Mouse (Mus musculus): ENCODE measurements around the gene Lhfpl3. TPM values are rescaled to one million over a fixed set of nuclear protein-coding genes. Genes with fewer than 3 reads are reported as not detected.
A peak's percentile ranks its signal among the peaks of the same experiment; 100 is the strongest.

Gene Lhfpl3
- total and polyA plus RNA-seq, 3 experiments = 0.04 TPM; not detected in 2

DNA sequence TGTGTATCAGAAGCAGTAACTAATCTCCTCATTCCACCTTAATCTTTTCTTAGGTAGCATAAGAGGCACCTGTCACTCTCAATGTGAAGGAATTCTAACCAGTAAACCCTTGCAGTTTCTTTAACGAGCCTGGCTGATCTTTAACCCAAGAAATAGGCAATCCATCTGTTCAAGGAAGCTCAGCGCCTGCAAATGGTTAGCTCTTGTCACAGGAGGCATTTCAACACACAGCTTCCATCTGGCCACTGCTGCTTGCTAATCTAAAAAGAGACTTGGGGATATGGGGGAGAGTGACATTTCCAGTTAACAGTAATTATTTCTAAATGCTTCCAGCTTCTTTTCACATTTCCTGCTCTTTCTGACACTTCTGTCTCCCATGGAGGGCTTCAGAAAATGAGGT lies 182.9 kb downstream of the Lhfpl3 start:
- DNase-seq = no peak
- H3K27me3 ChIP-seq (ENCODE audit: control insufficient read depth, insufficient read depth, low read length) = no peaks in the 10 kb centered on the region
- H3K79me2 ChIP-seq (replicated peaks; ENCODE audit: control insufficient read depth, insufficient read depth, low read length) = no peaks in the 10 kb centered on the region
- 56% methylated on average over 2 of the region's 2 CpGs for WGBS
- H3K4me3 ChIP-seq = no peak overlapping the region
- no peaks in the 10 kb centered on the region for H3K4me1 ChIP-seq (ENCODE audit: control insufficient read depth, insufficient read depth, low read length)
- H3K9ac ChIP-seq (ENCODE audit: low read depth, low read length) = no peak overlapping the region
- TF ChIP-seq POLR2A (IDR thresholded peaks at IDR 0.05; ENCODE audit: insufficient read depth, low read depth, low read length) = no peak
- no peak for TF ChIP-seq EP300 (IDR thresholded peaks at IDR 0.05; ENCODE audit: insufficient read depth, low read depth, low read length)
- no peak for TF ChIP-seq CTCF (IDR thresholded peaks at IDR 0.05)
- no peaks in the 10 kb centered on the region for H3K36me3 ChIP-seq (ENCODE audit: control insufficient read depth, insufficient read depth, low read length)
- H3K27ac ChIP-seq = no peak overlapping the region
- intact Hi-C loops (cut with DNase I) = no loop called here

DNA sequence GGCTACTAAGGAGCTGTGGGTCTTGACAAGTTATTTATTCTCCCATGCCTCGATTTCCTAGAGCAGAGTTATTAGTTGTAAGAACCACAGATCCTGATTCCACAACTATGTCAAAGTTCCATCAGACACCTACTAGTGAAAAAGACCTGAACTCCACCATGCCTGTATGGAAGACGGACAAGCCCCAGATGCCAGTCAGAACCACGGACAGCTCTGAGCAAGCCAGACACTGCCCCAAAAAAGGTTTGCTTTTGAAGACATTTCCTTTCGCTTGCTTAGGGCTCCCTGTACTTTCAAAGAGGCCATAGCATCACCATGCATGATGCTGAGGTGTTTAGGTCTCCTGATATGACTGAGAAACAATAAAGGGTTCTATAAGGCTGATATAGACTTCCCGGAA lies 197.4 kb downstream of the Lhfpl3 start:
- no peak overlapping the region for H3K9ac ChIP-seq (ENCODE audit: low read depth, low read length)
- intact Hi-C loops (cut with DNase I) = no loop called here
- no peak overlapping the region for H3K4me3 ChIP-seq
- H3K27ac ChIP-seq = no peak overlapping the region
- H3K4me1 ChIP-seq (ENCODE audit: control insufficient read depth, insufficient read depth, low read length) = no peaks in the 10 kb centered on the region
- no peaks in the 10 kb centered on the region for H3K79me2 ChIP-seq (replicated peaks; ENCODE audit: control insufficient read depth, insufficient read depth, low read length)
- DNase-seq = no peak
- TF ChIP-seq POLR2A (IDR thresholded peaks at IDR 0.05; ENCODE audit: insufficient read depth, low read depth, low read length) (no peak), EP300 (IDR thresholded peaks at IDR 0.05; ENCODE audit: insufficient read depth, low read depth, low read length) (no peak)
- 47% methylated on average over 5 of the region's 5 CpGs for WGBS
- no peaks in the 10 kb centered on the region for H3K27me3 ChIP-seq (ENCODE audit: control insufficient read depth, insufficient read depth, low read length)
- no peaks in the 10 kb centered on the region for H3K36me3 ChIP-seq (ENCODE audit: control insufficient read depth, insufficient read depth, low read length)

DNA sequence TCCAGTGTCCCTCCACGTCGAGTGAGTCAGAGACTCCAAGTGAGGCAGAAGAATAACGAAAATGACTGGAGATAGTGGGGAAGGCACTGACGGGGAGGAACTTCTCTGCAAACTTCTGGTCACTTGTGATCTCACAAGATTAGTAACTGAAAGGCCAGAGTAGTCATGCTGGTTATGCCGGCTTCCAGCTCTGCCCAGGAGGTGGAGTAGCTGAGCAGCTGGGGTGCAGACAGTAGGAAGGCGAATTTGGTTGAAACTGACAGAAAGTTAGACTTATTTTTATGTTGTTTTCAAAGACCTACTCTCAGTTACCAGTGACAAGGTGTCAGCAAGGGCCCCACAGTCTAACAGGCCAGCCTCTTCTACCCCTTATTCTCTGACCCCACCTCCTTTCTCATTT lies 217.4 kb downstream of the Lhfpl3 start:
- intact Hi-C loops (cut with DNase I) = loop anchor here (2.0 kb wide), 1 partner anchor 262 kb away; no protein-coding TSS in a partner anchor

DNA sequence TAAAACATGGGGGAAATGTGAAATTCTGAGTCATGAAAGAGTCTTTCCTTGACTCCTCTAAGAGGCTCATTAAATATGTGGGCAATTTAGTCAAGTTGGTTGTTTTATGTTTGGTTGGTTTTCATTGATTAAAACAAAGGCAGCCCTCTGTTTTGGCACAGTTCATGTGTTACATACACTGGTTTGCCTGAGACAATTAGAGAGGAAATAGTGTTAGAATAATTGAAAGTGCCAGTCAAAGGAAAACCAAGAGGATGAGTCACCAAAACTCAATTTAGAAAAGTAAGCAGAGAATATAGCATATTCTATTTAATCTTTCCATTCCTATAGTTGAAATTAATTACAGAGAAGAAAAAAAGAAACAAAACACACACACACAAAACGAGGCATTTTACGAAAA lies 240.9 kb downstream of the Lhfpl3 start:
- Histone ChIP-seq H3K9ac (ENCODE audit: low read depth, low read length) (no peak overlapping the region), H3K4me3 (no peak overlapping the region), H3K27me3 (ENCODE audit: control insufficient read depth, insufficient read depth, low read length) (no peaks in the 10 kb centered on the region), H3K79me2 (replicated peaks; ENCODE audit: control insufficient read depth, insufficient read depth, low read length) (no peaks in the 10 kb centered on the region), H3K36me3 (ENCODE audit: control insufficient read depth, insufficient read depth, low read length) (no peaks in the 10 kb centered on the region), H3K4me1 (ENCODE audit: control insufficient read depth, insufficient read depth, low read length) (no peaks in the 10 kb centered on the region), H3K27ac (no peak overlapping the region)
- TF ChIP-seq POLR2A (IDR thresholded peaks at IDR 0.05; ENCODE audit: insufficient read depth, low read depth, low read length) (no peak), EP300 (IDR thresholded peaks at IDR 0.05; ENCODE audit: insufficient read depth, low read depth, low read length) (no peak), CTCF (IDR thresholded peaks at IDR 0.05) (no peak)
- WGBS = 82% methylated on average over 2 of the region's 2 CpGs
- intact Hi-C loops (cut with DNase I) = no loop called here
- no peak for DNase-seq

More for the DNA sequence above, 217.4 kb downstream of the Lhfpl3 start:
- Histone ChIP-seq H3K27ac (no peak overlapping the region), H3K4me1 (ENCODE audit: control insufficient read depth, insufficient read depth, low read length) (no peaks in the 10 kb centered on the region), H3K27me3 (ENCODE audit: control insufficient read depth, insufficient read depth, low read length) (no peaks in the 10 kb centered on the region), H3K36me3 (ENCODE audit: control insufficient read depth, insufficient read depth, low read length) (no peaks in the 10 kb centered on the region), H3K9ac (ENCODE audit: low read depth, low read length) (no peak overlapping the region), H3K79me2 (replicated peaks; ENCODE audit: control insufficient read depth, insufficient read depth, low read length) (no peaks in the 10 kb centered on the region), H3K4me3 (no peak overlapping the region)
- DNase-seq = peak in 1 of 2 experiments; percentile 23
- TF ChIP-seq EP300 (IDR thresholded peaks at IDR 0.05; ENCODE audit: insufficient read depth, low read depth, low read length) (no peak), CTCF (IDR thresholded peaks at IDR 0.05) (peak; percentile 71), POLR2A (IDR thresholded peaks at IDR 0.05; ENCODE audit: insufficient read depth, low read depth, low read length) (no peak)
- WGBS = 46% methylated on average over 6 of the region's 6 CpGs

DNA sequence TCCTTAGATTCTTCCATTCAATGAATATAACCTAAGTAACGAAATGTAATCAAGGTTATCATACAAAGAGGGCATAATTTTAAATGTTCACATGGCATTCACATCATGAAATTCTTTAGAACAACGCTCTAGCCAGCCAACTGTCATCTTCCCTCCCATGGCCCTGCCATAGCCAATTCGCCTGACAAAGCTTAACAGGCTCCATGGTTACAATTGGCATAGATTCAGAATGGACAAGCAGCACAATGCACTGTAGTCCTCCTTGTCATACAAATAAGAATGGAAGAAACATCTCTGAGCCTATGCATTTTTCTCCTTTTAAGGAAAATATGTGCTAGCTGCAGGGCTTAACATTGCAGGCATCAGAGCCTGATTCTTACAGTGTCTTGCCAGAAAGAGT lies 254.0 kb downstream of the Lhfpl3 start:
- Histone ChIP-seq H3K79me2 (replicated peaks; ENCODE audit: control insufficient read depth, insufficient read depth, low read length) (no peaks in the 10 kb centered on the region), H3K36me3 (ENCODE audit: control insufficient read depth, insufficient read depth, low read length) (no peaks in the 10 kb centered on the region), H3K27me3 (ENCODE audit: control insufficient read depth, insufficient read depth, low read length) (no peaks in the 10 kb centered on the region), H3K4me3 (no peak overlapping the region), H3K27ac (no peak overlapping the region), H3K4me1 (ENCODE audit: control insufficient read depth, insufficient read depth, low read length) (no peaks in the 10 kb centered on the region), H3K9ac (ENCODE audit: low read depth, low read length) (no peak overlapping the region)
- TF ChIP-seq CTCF (IDR thresholded peaks at IDR 0.05) (no peak), EP300 (IDR thresholded peaks at IDR 0.05; ENCODE audit: insufficient read depth, low read depth, low read length) (no peak), POLR2A (IDR thresholded peaks at IDR 0.05; ENCODE audit: insufficient read depth, low read depth, low read length) (no peak)
- WGBS = 66% methylated on average over 3 of the region's 3 CpGs
- DNase-seq = no peak
- intact Hi-C loops (cut with DNase I) = no loop called here

DNA sequence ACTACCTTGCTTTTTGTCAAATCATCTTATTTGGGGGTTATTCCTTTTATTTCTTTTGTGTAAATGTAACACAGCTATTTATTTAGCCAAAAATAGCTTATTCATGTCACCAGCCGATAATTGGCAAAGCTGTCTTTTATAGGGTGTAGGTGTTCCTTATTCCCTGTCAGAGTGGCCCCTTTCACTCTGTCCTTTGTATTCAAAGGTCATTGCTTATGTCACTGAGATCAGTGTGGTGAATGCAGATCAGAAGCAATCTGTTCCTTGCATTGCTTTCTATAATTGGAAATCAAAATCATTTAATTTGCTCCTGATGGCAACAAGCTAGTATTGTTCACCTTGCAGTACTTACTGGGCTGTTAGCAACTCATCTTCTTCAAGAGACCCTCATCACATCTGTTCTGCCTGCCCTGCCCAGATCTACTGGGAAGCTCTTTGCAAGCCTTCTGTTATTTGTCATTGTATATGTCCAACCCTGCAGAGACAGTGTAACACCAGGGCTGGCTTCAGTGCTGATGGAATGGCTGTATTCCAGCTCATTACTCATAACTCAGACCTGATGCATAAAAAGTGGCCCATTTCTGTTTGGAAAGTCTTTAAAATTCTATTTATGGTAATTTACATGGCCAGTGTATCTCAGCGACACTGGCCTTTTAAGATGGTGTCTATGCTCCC lies 257.4 kb downstream of the Lhfpl3 start:
- Histone ChIP-seq H3K4me1 (ENCODE audit: control insufficient read depth, insufficient read depth, low read length) (peaks cover 1% of the 10 kb centered on the region; the same call in 1 of the 2 replicates), H3K27ac (no peak overlapping the region), H3K79me2 (replicated peaks; ENCODE audit: control insufficient read depth, insufficient read depth, low read length) (no peaks in the 10 kb centered on the region), H3K36me3 (ENCODE audit: control insufficient read depth, insufficient read depth, low read length) (no peaks in the 10 kb centered on the region), H3K4me3 (no peak overlapping the region), H3K9ac (ENCODE audit: low read depth, low read length) (no peak overlapping the region), H3K27me3 (ENCODE audit: control insufficient read depth, insufficient read depth, low read length) (no peaks in the 10 kb centered on the region)
- WGBS = 80% methylated on average over 2 of the region's 2 CpGs
- TF ChIP-seq CTCF (IDR thresholded peaks at IDR 0.05) (no peak), POLR2A (IDR thresholded peaks at IDR 0.05; ENCODE audit: insufficient read depth, low read depth, low read length) (no peak), EP300 (IDR thresholded peaks at IDR 0.05; ENCODE audit: insufficient read depth, low read depth, low read length) (no peak)
- DNase-seq = no peak
- intact Hi-C loops (cut with DNase I) = no loop called here

All from heart, adult 2 months (tissue).